Mouse (Mus musculus) bone marrow, adult 2 months (tissue): ENCODE results near the gene Rtn4rl1.

Experiments used
- CTCF ChIP-seq: fragments of 200-500 bp; IDR thresholded peaks from 2 replicates; pipeline ENCODE4 v1.5.1; 2011; ENCODE audit warnings: low read length, control low read depth; ENCODE audit not compliant: control insufficient read depth, insufficient read depth
- POLR2A ChIP-seq: fragments of 200-500 bp; IDR thresholded peaks from 2 replicates; pipeline ENCODE4 v1.6.1; 2011; ENCODE audit warnings: low read depth, mild to moderate bottlenecking, control low read depth, low read length, borderline replicate concordance; ENCODE audit not compliant: control insufficient read depth

GRCm38 (mm10) chr11:75150346-75150745 is 43.2 kb upstream of the Rtn4rl1 start:
- TF ChIP-seq POLR2A: no peak
- TF ChIP-seq CTCF: no peak
